Mouse (Mus musculus) urinary bladder, postnatal 0 days (tissue): ENCODE measurements around the gene Paqr6. TPM values are rescaled to one million over a fixed set of nuclear protein-coding genes. Genes with fewer than 3 reads are reported as not detected.

Source experiments
- polyA plus RNA-seq: library from polyadenylated mRNA; unstranded; fragments of >200 nt; fragmentation: Nextera tagmentation; extraction: Ambion mirVana; gene quantifications from 2 replicates; pipeline ENCODE4 v1.2.1, GENCODE M21; 2015

The Paqr6 gene
- 45.2 and 47.2 TPM in 2 replicates for polyA plus RNA-seq

GRCm38 (mm10) chr3:88364337-88364736 is at the start of gene Paqr6:
Gene Paqr6 (plus strand): TSS chr3:88364584.

GRCm38 (mm10) chr3:88324951-88325405 is 39.4 kb upstream of the Paqr6 start, which contains the start of gene Glmp:
Gene Glmp (plus strand): TSS chr3:88325023.

GRCm38 (mm10) chr3:88336058-88337013 is 28.0 kb upstream of the Paqr6 start, which contains the start of the genes Tmem79 and Smg5:
Gene Tmem79 (minus strand): TSS chr3:88336148.
Gene Smg5 (plus strand): TSS chr3:88336260.

GRCm38 (mm10) chr3:88372643-88373042 is 8.3 kb downstream of the Paqr6 start, which contains the start of gene Bglap3:
Gene Bglap3 (minus strand): TSS chr3:88372743.

GRCm38 (mm10) chr3:88378599-88378998 is 14.2 kb downstream of the Paqr6 start, which contains the start of gene Bglap2:
Gene Bglap2 (minus strand): TSS chr3:88378699.

GRCm38 (mm10) chr3:88384364-88384763 is 20.0 kb downstream of the Paqr6 start, which contains the start of gene Bglap:
Gene Bglap (minus strand): TSS chr3:88384464.

GRCm38 (mm10) chr3:88409741-88410644 is 45.6 kb downstream of the Paqr6 start, which contains the start of gene Pmf1:
Gene Pmf1 (minus strand): TSS chr3:88410331.

Other genes with a start within 250 kb of the Paqr6 start
- 15.1 and 16.4 TPM in 2 replicates for gene Mef2d, start 222.2 kb upstream of the Paqr6 start, polyA plus RNA-seq
- gene Rhbg, start 109.9 kb upstream of the Paqr6 start, polyA plus RNA-seq: 1.3 and 2.0 TPM in 2 replicates
- 0.20 and 0.99 TPM in 2 replicates for gene Gm38392, start 77.4 kb upstream of the Paqr6 start, polyA plus RNA-seq
- 9.2 and 10.0 TPM in 2 replicates for gene Tsacc, start 67.6 kb upstream of the Paqr6 start, polyA plus RNA-seq
- gene Cct3, start 67.5 kb upstream of the Paqr6 start, polyA plus RNA-seq: 308 and 322 TPM in 2 replicates
- 157 and 169 TPM in 2 replicates for gene Glmp, start 39.6 kb upstream of the Paqr6 start, polyA plus RNA-seq
- 29.9 and 30.1 TPM in 2 replicates for gene Tmem79, start 28.4 kb upstream of the Paqr6 start, polyA plus RNA-seq
- 25.6 and 28.1 TPM in 2 replicates for gene Smg5, start 28.3 kb upstream of the Paqr6 start, polyA plus RNA-seq
- 1.2 and 1.5 TPM in 2 replicates for gene Bglap3, start 8.2 kb downstream of the Paqr6 start, polyA plus RNA-seq
- 4.9 and 8.9 TPM in 2 replicates for gene Bglap2, start 14.1 kb downstream of the Paqr6 start, polyA plus RNA-seq
- gene Bglap, start 19.9 kb downstream of the Paqr6 start, polyA plus RNA-seq: 0.49 TPM in 1 of 2 replicates, not detected in the other
- 45.0 and 46.8 TPM in 2 replicates for gene Pmf1, start 45.7 kb downstream of the Paqr6 start, polyA plus RNA-seq
- 10.1 TPM in 2 replicates for gene Slc25a44, start 60.6 kb downstream of the Paqr6 start, polyA plus RNA-seq
- gene Sema4a, start 96.6 kb downstream of the Paqr6 start, polyA plus RNA-seq: 17.7 and 20.0 TPM in 2 replicates
- 294 and 327 TPM in 2 replicates for gene Lmna, start 145.4 kb downstream of the Paqr6 start, polyA plus RNA-seq
- 2.1 TPM in 2 replicates for gene Mex3a, start 167.8 kb downstream of the Paqr6 start, polyA plus RNA-seq
- gene Rab25, start 183.7 kb downstream of the Paqr6 start, polyA plus RNA-seq: 90.9 and 91.9 TPM in 2 replicates
- 127 and 138 TPM in 2 replicates for gene Lamtor2, start 188.5 kb downstream of the Paqr6 start, polyA plus RNA-seq
- gene Ubqln4, start 189.2 kb downstream of the Paqr6 start, polyA plus RNA-seq: 14.4 and 16.4 TPM in 2 replicates
- 191 and 192 TPM in 2 replicates for gene Ssr2, start 211.3 kb downstream of the Paqr6 start, polyA plus RNA-seq
- 30.4 and 30.5 TPM in 2 replicates for gene Arhgef2, start 241.4 kb downstream of the Paqr6 start, polyA plus RNA-seq